Mouse (Mus musculus) heart, embryonic 12.5 days (tissue): ENCODE results near the gene Tepp. TPM values are rescaled to one million over a fixed set of nuclear protein-coding genes. Genes with fewer than 3 reads are reported as not detected.

ENCODE experiments used
- ATAC-seq: fragments of 200-750 bp; cut with Nextera tagmentation; 2 replicates; pipeline ENCODE4 v1.8.0; 2017; ENCODE audit warnings: moderate TSS enrichment, moderate library complexity; ENCODE audit not compliant: insufficient number of reproducible peaks, low FRiP score
- H3K27ac ChIP-seq: fragments of 300-500 bp; sonication (generic); 2 replicates; pipeline ENCODE4 v1.5.1; 2016; ENCODE audit warnings: mild to moderate bottlenecking, moderate library complexity; ENCODE audit not compliant: poor library complexity, severe bottlenecking
- H3K27me3 ChIP-seq: fragments of 300-500 bp; sonication (generic); replicated peaks from 2 replicates; pipeline ENCODE4 v1.6.1; 2016; ENCODE audit warnings: mild to moderate bottlenecking, moderate library complexity
- H3K36me3 ChIP-seq: fragments of 300-500 bp; sonication (generic); 2 replicates; pipeline ENCODE4 v1.6.1; 2016; ENCODE audit warnings: mild to moderate bottlenecking, moderate library complexity
- H3K4me1 ChIP-seq: fragments of 300-500 bp; sonication (generic); replicated peaks from 2 replicates; pipeline ENCODE4 v1.6.1; 2016; ENCODE audit warnings: mild to moderate bottlenecking
- H3K4me2 ChIP-seq: fragments of 300-500 bp; sonication (generic); 2 replicates; pipeline ENCODE4 v1.6.1; 2016; ENCODE audit warnings: mild to moderate bottlenecking, moderate library complexity
- H3K4me3 ChIP-seq: fragments of 300-500 bp; sonication (generic); 2 replicates; pipeline ENCODE4 v1.5.1; 2016; ENCODE audit warnings: mild to moderate bottlenecking
- H3K9ac ChIP-seq: fragments of 300-500 bp; sonication (generic); 2 replicates; pipeline ENCODE4 v1.6.1; 2016; ENCODE audit warnings: mild to moderate bottlenecking, moderate library complexity
- H3K9me3 ChIP-seq: fragments of 300-500 bp; sonication (generic); replicated peaks from 2 replicates; pipeline ENCODE4 v1.6.1; 2016; ENCODE audit warnings: mild to moderate bottlenecking, moderate library complexity
- WGBS: fragments of 180-500 bp; shearing (Covaris S2); methylation state at CpG from one replicate; pipeline ENCODE4 v1.1.7; 2016; 5-methylcytosine and 5-hydroxymethylcytosine counted together
- polyA plus RNA-seq: library from polyadenylated mRNA; unstranded; fragments of >200 nt; fragmentation: Nextera tagmentation; extraction: Ambion mirVana; gene quantifications from 2 replicates; pipeline ENCODE4 v1.2.1, GENCODE M21; 2016

Gene Tepp
- polyA plus RNA-seq, 1 experiment from 2014 or later, result not detected

DNA sequence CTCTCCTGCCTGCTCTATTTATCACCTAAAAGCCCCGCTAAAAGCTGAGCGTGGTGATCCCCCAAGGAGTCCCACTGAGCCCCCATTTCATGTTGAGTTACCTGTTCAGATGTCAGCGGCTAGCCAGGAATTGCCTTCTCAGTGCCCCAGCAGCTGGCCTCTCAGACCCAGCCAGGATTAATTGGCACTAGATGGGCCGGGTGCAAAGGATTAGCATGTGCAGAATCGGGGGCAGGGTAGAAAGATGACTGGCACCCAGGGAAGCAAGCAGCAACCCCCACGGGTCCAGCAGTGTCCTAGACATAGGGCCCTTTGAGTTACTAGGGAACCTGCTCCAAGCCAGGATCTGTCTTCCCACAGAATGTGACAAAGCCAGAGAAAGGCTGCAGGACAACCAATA, 3.9 kb upstream of the Tepp start, which contains the start of gene Cngb1:
TSS of gene Cngb1 (minus strand) at position 155 of the 400 bp plus-strand sequence.
- no peak for ATAC-seq
- no peak within 1 kb of the TSS for H3K9ac ChIP-seq
- no peak within 1 kb of the TSS for H3K4me3 ChIP-seq
- no peaks in the 10 kb centered on the region for H3K9me3 ChIP-seq
- 39% methylated on average over 6 of the region's 6 CpGs for WGBS
- H3K4me1 ChIP-seq, result peaks cover 16% of the 10 kb centered on the region; the same call in 1 of the 2 replicates
- no peak within 1 kb of the TSS for H3K27ac ChIP-seq
- no peak within 1 kb of the TSS for H3K4me2 ChIP-seq
- no peaks in the 10 kb centered on the region for H3K36me3 ChIP-seq
- peaks cover 13% of the 10 kb centered on the region; the same call in 1 of the 2 replicates for H3K27me3 ChIP-seq

DNA sequence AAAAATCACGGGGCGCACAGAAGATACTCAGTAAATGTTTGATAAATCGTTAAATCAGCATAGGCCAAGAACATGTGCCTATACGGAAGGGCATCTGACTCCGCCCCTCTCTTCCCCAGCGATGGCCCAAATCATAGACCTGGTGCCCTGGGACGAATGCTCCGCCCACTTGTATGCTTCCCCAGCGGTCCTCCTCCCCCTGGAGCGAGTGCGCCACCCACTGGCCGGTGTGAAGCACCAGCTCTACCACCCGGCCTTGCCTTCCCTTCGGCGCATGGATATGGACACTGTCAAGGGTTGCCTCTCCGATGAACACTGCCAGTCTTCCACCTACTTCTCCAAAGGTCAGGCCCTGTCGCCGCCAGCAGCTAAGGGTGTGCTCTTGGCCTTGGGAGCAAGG, 2.5 kb downstream of the Tepp start:
- Histone ChIP-seq H3K4me3 (no peak overlapping the region), H3K27ac (no peak overlapping the region), H3K36me3 (no peaks in the 10 kb centered on the region), H3K27me3 (peaks cover 4% of the 10 kb centered on the region; the same call in 1 of the 2 replicates), H3K9ac (no peak overlapping the region), H3K9me3 (no peaks in the 10 kb centered on the region), H3K4me1 (peaks cover 7% of the 10 kb centered on the region; the same call in 1 of the 2 replicates), H3K4me2 (no peak overlapping the region)
- ATAC-seq, result no peak; the same call in 1 of the 2 replicates
- 66% methylated on average over 18 of the region's 18 CpGs for whole genome bisulfite sequencing

DNA sequence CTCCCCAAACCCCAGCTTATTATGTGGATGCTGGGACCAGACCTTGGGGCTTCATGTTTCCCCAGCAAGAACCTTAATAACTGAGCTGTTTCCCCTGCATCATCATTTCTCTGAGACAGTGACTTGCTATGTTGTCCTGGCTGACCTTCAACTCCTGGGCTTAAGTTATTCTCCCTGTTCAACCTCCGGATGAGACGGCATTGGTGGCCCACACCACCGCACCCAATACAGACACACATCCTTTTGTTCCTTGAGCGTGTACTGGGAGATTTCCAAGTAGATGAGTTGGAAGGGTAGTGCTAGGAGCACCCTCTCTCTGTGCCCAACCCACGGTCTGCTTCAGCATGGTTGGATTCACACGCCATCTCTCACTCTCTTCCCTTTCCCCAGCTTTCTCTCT, 3.5 kb downstream of the Tepp start:
- no peak for ATAC-seq
- 81% methylated on average over 6 of the region's 6 CpGs for WGBS
- Histone ChIP-seq H3K9ac (no peak overlapping the region), H3K36me3 (no peaks in the 10 kb centered on the region), H3K27ac (no peak overlapping the region), H3K9me3 (peaks cover 3% of the 10 kb centered on the region; the same call in 1 of the 2 replicates), H3K4me1 (peaks cover 7% of the 10 kb centered on the region; the same call in 1 of the 2 replicates), H3K4me3 (no peak overlapping the region), H3K4me2 (no peak overlapping the region), H3K27me3 (peaks cover 4% of the 10 kb centered on the region; the same call in 1 of the 2 replicates)

DNA sequence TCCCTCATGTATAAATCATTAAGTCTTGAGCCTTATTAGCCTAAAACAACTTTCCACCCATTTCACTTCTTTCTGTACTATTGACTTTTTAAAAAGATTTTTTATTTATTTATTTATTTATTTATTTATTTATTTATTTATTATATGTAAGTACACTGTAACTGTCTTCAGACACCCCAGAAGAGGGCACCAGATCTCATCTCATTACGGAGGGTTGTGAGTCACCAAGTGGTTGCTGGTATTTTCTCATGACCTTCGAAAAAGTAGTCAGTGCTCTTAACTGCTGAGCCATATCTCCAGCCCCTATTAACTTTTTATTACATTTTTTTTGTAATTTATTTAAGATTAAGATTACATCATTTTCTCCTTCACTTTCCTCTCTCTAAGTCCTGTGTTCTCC, 4.3 kb downstream of the Tepp start:
- Histone ChIP-seq H3K27me3 (peaks cover 12% of the 10 kb centered on the region), H3K27ac (no peak overlapping the region), H3K4me2 (no peak overlapping the region), H3K4me3 (no peak overlapping the region), H3K9me3 (peaks cover 3% of the 10 kb centered on the region; the same call in 1 of the 2 replicates), H3K36me3 (no peaks in the 10 kb centered on the region), H3K9ac (no peak overlapping the region), H3K4me1 (peaks cover under 1% of the 10 kb centered on the region; the same call in 1 of the 2 replicates)
- WGBS, result 68% methylated on average over 2 of the region's 2 CpGs
- no peak for ATAC-seq

DNA sequence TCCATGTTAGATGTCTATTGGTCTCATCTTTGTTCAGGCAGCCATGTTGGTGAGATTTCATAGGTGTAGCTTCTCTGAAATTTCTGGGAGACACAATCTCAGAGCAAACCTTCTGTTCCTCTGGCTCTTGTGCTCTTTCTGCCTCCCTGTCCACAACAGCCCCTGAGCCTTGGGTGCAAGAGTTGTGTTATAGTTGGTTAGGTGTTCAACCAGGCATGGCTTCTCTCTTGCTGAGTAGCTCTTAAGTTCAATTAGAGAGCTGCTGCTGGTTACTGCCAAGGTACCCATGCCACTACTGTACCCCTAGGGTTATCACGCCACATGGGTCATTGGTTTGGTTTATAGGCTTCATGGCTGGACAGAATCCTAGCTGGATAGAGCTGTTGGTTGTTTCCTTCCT, 5.0 kb downstream of the Tepp start:
- Histone ChIP-seq H3K9me3 (peaks cover 3% of the 10 kb centered on the region; the same call in 1 of the 2 replicates), H3K4me3 (no peak overlapping the region), H3K27ac (no peak overlapping the region), H3K4me1 (peaks cover 6% of the 10 kb centered on the region), H3K27me3 (peaks cover 15% of the 10 kb centered on the region), H3K9ac (no peak overlapping the region), H3K4me2 (no peak overlapping the region), H3K36me3 (no peaks in the 10 kb centered on the region)
- WGBS, result 93% methylated on average over 1 of the region's 1 CpGs
- no peak for ATAC-seq

DNA sequence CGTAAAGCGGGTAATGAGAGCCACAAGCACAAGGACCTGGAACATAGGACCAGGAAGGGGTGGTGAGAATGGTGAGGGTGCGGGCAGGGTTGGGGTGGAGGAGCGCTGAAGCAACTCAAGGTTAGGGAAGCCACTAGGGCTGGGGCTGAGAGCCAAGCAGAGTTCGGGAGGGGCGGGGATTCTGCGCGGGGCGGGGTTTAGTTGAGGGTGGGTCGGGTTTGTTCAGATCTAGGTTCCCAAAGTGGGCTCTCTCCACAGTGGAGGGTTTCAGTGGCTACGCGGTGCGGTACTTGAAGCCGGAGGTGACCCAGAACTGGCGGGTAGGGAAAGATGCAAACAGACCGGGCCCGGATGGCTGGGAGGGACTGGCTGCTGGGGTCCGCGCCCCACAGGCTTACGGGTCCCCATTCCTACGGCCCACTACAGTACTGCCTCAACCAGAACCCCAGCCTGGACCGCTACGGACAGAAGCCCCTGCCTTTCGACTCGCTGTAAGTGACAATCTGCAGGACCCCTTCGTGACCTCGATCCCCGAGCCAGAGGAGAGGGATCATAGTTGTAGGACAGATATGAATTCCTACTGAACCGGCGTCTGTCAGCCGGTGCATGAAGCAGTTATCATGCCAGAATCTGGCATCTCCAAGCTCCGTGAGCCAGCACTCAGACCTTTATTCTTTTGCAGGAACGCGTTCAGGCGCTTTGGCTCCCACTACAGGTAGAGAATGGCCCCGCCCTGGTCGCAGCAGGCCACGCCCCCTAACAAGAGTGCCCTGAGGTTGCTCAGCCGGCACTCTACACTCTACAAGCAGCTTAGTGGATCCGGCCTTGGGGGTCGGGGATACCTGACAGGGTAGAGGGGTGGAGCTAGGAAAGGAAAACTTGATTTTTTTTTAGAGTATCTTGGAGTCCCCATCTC, 10.1 kb downstream of the Tepp start:
- WGBS, result 3% methylated on average over 41 of the region's 41 CpGs
- peaks cover 11% of the 10 kb centered on the region for H3K27me3 ChIP-seq
- H3K4me1 ChIP-seq, result peaks cover 39% of the 10 kb centered on the region
- H3K4me3 ChIP-seq, result peak overlapping the region; percentile 52
- peak overlapping the region; percentile 95 for H3K4me2 ChIP-seq
- H3K27ac ChIP-seq, result no peak overlapping the region
- peaks cover 14% of the 10 kb centered on the region for H3K36me3 ChIP-seq
- peaks cover 3% of the 10 kb centered on the region; the same call in 1 of the 2 replicates for H3K9me3 ChIP-seq
- H3K9ac ChIP-seq, result peak overlapping the region; percentile 67; the same call in 1 of the 2 replicates
- peak; percentile 72 for ATAC-seq

DNA sequence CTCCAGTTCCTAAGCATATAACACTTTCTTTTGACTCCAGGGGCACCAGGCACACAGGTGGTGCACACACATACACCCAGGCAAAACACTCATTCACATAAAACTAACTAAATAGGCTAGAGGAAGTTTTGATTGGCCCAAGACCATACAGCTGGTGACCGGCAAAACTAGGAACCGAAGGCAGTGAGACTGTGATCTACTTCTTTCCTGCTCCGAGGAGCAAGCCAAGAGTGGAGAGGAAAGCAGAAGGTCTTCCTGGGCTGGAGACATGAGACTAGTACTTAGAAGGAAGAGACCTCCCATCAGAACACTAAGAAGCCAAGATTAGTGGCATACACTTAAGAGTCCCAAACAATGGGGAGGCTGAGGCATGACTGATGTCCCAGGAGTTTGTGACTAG, 12.8 kb downstream of the Tepp start:
- Histone ChIP-seq H3K9me3 (0 out of 2 replicates have a peak, but pooled peaks cover under 1% of the 10 kb centered on the region), H3K27ac (no peak overlapping the region), H3K27me3 (peaks cover 11% of the 10 kb centered on the region), H3K4me2 (no peak overlapping the region), H3K4me3 (no peak overlapping the region), H3K9ac (no peak overlapping the region), H3K36me3 (peaks cover 40% of the 10 kb centered on the region), H3K4me1 (peaks cover 54% of the 10 kb centered on the region)
- ATAC-seq, result no peak
- WGBS, result 71% methylated on average over 3 of the region's 3 CpGs

DNA sequence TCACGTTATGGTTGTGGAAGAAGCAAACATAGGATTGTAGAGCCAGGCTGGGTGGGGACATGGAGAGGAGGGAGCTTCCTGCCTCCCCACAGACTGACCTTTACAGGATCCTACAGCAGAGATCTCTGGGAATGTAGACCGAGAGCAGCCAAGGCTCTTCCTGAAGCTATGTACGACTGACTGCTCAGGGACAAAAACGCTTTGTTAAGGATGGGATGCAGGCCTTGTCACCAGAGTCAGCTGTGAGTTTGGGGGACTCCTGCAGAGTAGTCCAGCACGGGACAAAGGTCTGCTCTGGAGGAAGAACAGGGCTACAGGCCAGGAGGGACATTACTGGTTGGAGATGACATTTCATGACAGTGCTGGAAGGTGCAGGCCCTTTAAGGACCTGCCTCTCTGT, 14.3 kb downstream of the Tepp start:
- peaks cover 4% of the 10 kb centered on the region for H3K27me3 ChIP-seq
- no peak for ATAC-seq
- 58% methylated on average over 5 of the region's 5 CpGs for WGBS
- H3K27ac ChIP-seq, result no peak overlapping the region
- H3K4me1 ChIP-seq, result peaks cover 58% of the 10 kb centered on the region
- no peak overlapping the region for H3K4me2 ChIP-seq
- H3K9me3 ChIP-seq, result no peaks in the 10 kb centered on the region
- no peak overlapping the region for H3K9ac ChIP-seq
- H3K36me3 ChIP-seq, result peaks cover 54% of the 10 kb centered on the region
- H3K4me3 ChIP-seq, result no peak overlapping the region

DNA sequence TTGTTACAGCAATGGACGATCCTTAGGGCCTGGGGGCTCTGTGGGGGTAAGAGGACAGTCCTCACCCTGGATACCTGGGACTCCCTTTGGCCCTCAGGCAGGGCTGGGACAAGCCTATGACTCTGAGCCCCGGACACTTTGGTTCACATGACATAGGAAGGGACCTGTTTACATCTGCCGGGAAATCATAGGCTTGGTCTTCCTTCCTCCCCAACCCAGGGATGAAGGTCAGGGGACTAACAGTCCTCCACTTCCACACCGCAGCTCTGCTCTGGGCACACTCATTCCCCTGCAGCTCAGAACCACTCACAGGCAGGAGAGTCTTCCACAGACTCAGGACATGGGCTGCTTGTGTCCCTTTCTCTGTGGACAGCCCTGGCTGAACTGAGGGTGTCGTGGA, 16.5 kb downstream of the Tepp start:
- H3K27me3 ChIP-seq, result no peaks in the 10 kb centered on the region
- 87% methylated on average over 5 of the region's 5 CpGs for WGBS
- no peak overlapping the region for H3K27ac ChIP-seq
- no peak for ATAC-seq
- H3K9ac ChIP-seq, result no peak overlapping the region
- peaks cover 56% of the 10 kb centered on the region for H3K36me3 ChIP-seq
- H3K4me3 ChIP-seq, result no peak overlapping the region
- H3K4me2 ChIP-seq, result no peak overlapping the region
- H3K9me3 ChIP-seq, result no peaks in the 10 kb centered on the region
- H3K4me1 ChIP-seq, result peaks cover 52% of the 10 kb centered on the region

DNA sequence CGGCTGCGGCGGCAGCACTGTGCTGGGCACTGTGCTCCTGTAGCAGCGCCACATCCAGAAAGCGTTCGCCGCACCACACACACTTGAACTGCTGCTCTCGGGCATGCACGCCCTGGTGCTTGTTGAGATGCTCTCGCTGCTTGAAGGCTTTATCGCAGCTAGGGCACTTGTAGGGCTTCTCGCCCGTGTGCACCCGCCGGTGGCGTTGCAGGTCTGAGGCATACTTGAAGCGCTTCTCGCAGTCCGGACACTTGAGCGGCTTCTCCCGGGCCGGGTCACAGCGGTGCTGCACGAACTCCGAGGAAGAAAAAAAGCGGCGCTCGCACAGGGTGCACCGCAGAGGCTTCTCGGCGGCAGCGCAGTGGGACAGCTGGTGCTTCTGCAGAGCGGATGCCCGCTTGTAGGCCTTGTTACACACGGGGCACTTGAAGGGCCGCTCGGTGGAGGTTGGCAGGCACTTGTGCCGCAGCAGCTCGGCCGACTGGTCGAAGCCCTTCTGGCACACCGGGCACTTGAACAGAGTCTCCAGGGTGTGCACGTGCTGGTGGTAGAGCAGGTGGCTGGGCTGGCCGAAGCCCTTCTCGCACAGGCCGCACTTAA, 17.6 kb downstream of the Tepp start:
- H3K36me3 ChIP-seq, result peaks cover 56% of the 10 kb centered on the region
- no peak for ATAC-seq
- H3K9ac ChIP-seq, result no peak overlapping the region
- no peak overlapping the region for H3K4me2 ChIP-seq
- peaks cover 49% of the 10 kb centered on the region for H3K4me1 ChIP-seq
- no peaks in the 10 kb centered on the region for H3K9me3 ChIP-seq
- 81% methylated on average over 46 of the region's 46 CpGs for WGBS
- no peaks in the 10 kb centered on the region for H3K27me3 ChIP-seq
- no peak overlapping the region for H3K4me3 ChIP-seq
- no peak overlapping the region for H3K27ac ChIP-seq

DNA sequence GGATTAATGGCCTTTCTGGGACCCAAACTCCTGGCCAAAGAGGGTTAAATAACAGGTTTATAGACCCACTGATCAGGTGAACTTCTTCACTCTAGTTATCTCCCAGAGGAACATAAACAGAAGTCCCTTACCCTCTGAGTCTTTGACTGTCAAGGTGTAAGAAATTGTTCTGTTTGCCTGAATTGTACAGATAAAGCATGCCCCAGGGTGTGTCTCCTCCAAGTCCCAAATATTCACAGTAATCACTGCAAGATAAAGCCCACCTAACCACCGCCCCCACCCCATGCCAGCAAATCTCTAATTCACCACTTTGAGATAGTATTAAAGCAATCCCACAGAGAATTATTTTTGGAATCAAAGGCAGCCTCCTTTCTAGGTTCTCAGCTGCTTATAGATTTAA, 20.0 kb downstream of the Tepp start:
- H3K4me2 ChIP-seq, result peak overlapping the region; percentile 90
- H3K9ac ChIP-seq, result peak overlapping the region; percentile 89
- H3K4me3 ChIP-seq, result peak overlapping the region; percentile 87
- peaks cover 34% of the 10 kb centered on the region for H3K4me1 ChIP-seq
- no peak overlapping the region for H3K27ac ChIP-seq
- peaks cover 62% of the 10 kb centered on the region for H3K36me3 ChIP-seq
- ATAC-seq, result no peak
- H3K27me3 ChIP-seq, result no peaks in the 10 kb centered on the region
- 43% methylated on average over 1 of the region's 1 CpGs for WGBS
- no peaks in the 10 kb centered on the region for H3K9me3 ChIP-seq
